Mouse (Mus musculus): ENCODE measurements around the gene Eef1akmt3. TPM values are rescaled to one million over a fixed set of nuclear protein-coding genes. Genes with fewer than 3 reads are reported as not detected.

The Eef1akmt3 gene
- polyA plus RNA-seq, 1 experiment: 0.40 TPM

DNA sequence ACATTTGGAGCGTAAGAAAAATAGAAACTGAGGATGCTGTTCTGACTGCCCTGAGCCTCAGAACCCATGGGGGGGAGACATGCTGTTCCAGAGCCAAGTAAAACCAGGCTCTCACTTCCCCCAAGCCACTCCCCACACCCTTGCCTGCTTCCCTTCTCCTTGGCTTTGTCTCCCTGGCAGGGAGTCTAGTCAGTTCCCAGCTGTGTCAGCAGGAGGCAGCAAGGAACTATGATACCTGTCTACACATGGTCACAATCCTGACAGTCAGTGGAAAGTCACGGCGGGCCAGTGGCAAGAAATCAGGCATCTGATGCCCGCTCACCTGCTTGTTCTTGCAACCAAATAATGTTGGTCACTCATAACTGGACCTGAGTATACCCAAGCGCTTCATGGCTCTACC, 24.8 kb downstream of the Eef1akmt3 start:
- TF ChIP-seq CTCF (IDR thresholded peaks at IDR 0.05; ENCODE audit: borderline replicate concordance, extremely low read depth, insufficient read depth, insufficient read length): peak; percentile 29; the same call in 1 of the 2 replicates
- TF ChIP-seq POLR2A (IDR thresholded peaks at IDR 0.05; ENCODE audit: borderline replicate concordance, extremely low read depth, insufficient read depth, insufficient read length, poor library complexity, severe bottlenecking): no peak
- DNase-seq (ENCODE audit: low read depth): no peak

DNA sequence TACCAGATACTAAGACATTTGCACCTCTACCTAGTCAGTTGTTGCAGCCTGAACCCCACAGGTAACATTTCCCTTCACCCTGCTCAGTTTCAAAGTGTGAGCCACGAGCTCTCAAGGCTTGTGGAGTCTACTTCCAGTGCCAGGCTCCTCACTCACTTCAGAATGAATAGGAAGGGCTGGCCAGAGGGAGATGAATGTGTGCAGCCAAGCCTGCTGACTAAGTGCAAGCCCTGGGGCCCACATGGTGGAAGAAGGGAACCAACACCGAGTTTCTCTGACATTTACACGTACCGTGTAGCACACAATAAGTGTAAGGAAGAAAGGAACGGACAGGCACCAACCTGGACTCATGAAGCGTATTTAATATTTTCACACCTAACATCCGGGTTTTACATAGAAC, 37.5 kb downstream of the Eef1akmt3 start:
- no peak for DNase-seq (ENCODE audit: low read depth)
- no peak for TF ChIP-seq CTCF (IDR thresholded peaks at IDR 0.05; ENCODE audit: borderline replicate concordance, extremely low read depth, insufficient read depth, insufficient read length)
- no peak for TF ChIP-seq POLR2A (IDR thresholded peaks at IDR 0.05; ENCODE audit: borderline replicate concordance, extremely low read depth, insufficient read depth, insufficient read length, poor library complexity, severe bottlenecking)

DNA sequence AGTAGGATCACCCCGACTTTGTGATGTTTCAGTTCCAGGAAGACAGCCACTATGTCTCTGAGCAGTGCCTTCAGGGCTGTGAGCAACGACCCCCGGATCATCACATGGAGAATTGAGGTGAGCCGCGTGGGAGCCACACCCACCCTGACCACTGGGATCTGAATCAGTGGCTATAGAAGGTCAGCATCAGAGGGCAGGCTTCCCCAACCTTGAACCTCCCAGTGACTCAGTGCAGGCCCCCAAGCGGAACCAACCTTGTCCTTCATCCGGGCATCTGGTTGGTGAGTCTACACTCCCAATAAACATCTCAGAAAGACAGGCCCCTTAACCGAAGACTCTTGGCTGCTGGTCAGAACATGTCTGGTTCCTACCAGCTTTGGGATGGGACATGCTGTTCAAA, 38.0 kb downstream of the Eef1akmt3 start:
- TF ChIP-seq POLR2A (IDR thresholded peaks at IDR 0.05; ENCODE audit: borderline replicate concordance, extremely low read depth, insufficient read depth, insufficient read length, poor library complexity, severe bottlenecking): no peak
- no peak for TF ChIP-seq CTCF (IDR thresholded peaks at IDR 0.05; ENCODE audit: borderline replicate concordance, extremely low read depth, insufficient read depth, insufficient read length)

GRCm38 (mm10) chr10:127002765-127003164, 38.5 kb downstream of the Eef1akmt3 start:
- no peak for TF ChIP-seq POLR2A (IDR thresholded peaks at IDR 0.05; ENCODE audit: borderline replicate concordance, extremely low read depth, insufficient read depth, insufficient read length, poor library complexity, severe bottlenecking)
- TF ChIP-seq CTCF (IDR thresholded peaks at IDR 0.05; ENCODE audit: borderline replicate concordance, extremely low read depth, insufficient read depth, insufficient read length): no peak
- DNase-seq (ENCODE audit: low read depth): no peak

More for the DNA sequence above, 38.0 kb downstream of the Eef1akmt3 start:
- no peak for DNase-seq (ENCODE audit: low read depth)

DNA sequence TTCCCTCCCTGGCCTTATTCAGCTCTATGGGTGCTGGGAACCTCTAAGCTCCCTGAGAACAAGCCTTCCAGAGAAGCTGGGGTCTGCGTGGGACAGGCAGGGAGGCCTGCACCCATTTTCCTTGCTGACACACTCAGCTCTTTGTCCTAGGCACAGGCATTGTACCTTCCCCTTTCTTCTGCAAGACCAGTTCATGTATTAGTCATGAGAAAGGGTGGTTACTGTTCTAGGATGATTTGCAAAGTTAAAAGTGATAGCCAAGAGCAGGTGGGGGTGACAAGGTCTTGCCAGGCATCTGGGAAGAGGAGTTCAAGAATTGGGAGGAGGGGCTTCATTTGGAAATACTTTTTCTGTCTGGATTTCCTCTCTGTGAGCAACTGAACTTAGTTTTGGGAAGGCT, 39.3 kb downstream of the Eef1akmt3 start:
- TF ChIP-seq CTCF (IDR thresholded peaks at IDR 0.05; ENCODE audit: borderline replicate concordance, extremely low read depth, insufficient read depth, insufficient read length) (no peak), POLR2A (IDR thresholded peaks at IDR 0.05; ENCODE audit: borderline replicate concordance, extremely low read depth, insufficient read depth, insufficient read length, poor library complexity, severe bottlenecking) (no peak)
- DNase-seq (ENCODE audit: low read depth): no peak

GRCm38 (mm10) chr10:127001297-127001696, 40.0 kb downstream of the Eef1akmt3 start:
- no peak for TF ChIP-seq CTCF (IDR thresholded peaks at IDR 0.05; ENCODE audit: borderline replicate concordance, extremely low read depth, insufficient read depth, insufficient read length)
- TF ChIP-seq POLR2A (IDR thresholded peaks at IDR 0.05; ENCODE audit: borderline replicate concordance, extremely low read depth, insufficient read depth, insufficient read length, poor library complexity, severe bottlenecking): no peak
- no peak for DNase-seq (ENCODE audit: low read depth)

GRCm38 (mm10) chr10:127000529-127000928, 40.8 kb downstream of the Eef1akmt3 start, which contains the start of gene Avil:
TSS of gene Avil (plus strand) at chr10:127000709.
- no peak for TF ChIP-seq POLR2A (IDR thresholded peaks at IDR 0.05; ENCODE audit: borderline replicate concordance, extremely low read depth, insufficient read depth, insufficient read length, poor library complexity, severe bottlenecking)
- DNase-seq (ENCODE audit: low read depth): no peak

DNA sequence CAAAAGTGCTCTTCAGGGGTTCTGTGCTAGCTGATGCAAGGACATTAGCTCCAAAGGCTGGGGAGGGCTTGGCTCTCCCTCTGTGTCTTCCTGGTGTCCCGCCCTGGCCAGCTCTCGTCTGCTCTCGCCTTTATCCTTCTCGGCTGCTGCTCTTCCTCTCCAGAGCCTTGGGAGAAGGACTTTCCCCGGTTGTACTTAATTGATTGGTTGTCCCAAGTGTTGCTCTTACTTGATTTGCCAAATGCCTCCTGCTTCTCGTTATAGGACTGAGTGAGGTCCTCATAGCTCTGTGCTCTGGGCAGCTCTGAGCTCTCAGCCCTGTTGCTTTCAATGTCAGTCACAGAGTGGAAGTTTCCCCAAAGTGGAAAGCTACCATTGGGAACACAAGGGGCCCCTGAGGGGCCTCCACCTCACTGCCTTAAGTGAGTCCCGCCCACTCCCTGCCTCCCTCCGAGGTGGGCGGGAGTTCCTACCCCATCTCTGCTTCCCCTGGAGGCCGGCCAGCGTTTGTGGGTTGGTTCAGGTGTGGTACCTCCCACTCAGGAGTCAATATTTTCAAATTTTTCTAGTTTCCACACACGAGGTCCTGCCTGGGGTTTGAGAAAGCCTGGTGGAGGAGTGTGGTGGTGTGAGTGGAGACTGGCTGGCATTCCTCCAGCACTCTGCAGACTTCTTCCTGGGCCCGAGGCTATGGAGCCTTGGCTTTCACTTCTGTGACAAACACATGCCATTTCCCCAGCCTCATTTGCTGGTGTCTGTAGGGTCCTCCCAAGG, 43.8 kb downstream of the Eef1akmt3 start:
- DNase-seq (ENCODE audit: low read depth): no peak
- TF ChIP-seq CTCF (IDR thresholded peaks at IDR 0.05; ENCODE audit: borderline replicate concordance, extremely low read depth, insufficient read depth, insufficient read length) (no peak), POLR2A (IDR thresholded peaks at IDR 0.05; ENCODE audit: borderline replicate concordance, extremely low read depth, insufficient read depth, insufficient read length, poor library complexity, severe bottlenecking) (no peak)

GRCm38 (mm10) chr10:126993621-126994020, 47.7 kb downstream of the Eef1akmt3 start:
- DNase-seq (ENCODE audit: low read depth): no peak
- TF ChIP-seq POLR2A (IDR thresholded peaks at IDR 0.05; ENCODE audit: borderline replicate concordance, extremely low read depth, insufficient read depth, insufficient read length, poor library complexity, severe bottlenecking) (no peak), CTCF (IDR thresholded peaks at IDR 0.05; ENCODE audit: borderline replicate concordance, extremely low read depth, insufficient read depth, insufficient read length) (no peak)

DNA sequence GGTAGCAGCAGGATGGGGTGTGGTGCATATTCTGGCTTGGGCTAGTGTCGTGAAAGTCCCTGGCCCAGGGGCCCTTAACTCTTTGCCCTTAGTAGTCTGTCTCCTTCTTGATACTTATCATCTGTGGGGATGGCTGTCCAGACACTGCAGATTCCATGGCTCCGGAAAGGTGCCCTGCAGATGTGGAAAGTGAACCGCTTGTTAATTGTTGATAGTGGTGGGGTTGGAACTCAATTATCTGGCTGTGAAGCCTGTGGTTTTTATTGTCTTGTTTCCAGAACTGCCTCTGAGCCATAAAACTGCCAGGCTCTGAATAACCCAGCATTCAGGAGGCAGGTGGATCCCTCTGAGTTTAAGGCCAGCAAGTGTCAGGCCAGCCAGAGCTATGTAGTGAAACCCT, 49.6 kb downstream of the Eef1akmt3 start:
- DNase-seq (ENCODE audit: low read depth): no peak

DNA sequence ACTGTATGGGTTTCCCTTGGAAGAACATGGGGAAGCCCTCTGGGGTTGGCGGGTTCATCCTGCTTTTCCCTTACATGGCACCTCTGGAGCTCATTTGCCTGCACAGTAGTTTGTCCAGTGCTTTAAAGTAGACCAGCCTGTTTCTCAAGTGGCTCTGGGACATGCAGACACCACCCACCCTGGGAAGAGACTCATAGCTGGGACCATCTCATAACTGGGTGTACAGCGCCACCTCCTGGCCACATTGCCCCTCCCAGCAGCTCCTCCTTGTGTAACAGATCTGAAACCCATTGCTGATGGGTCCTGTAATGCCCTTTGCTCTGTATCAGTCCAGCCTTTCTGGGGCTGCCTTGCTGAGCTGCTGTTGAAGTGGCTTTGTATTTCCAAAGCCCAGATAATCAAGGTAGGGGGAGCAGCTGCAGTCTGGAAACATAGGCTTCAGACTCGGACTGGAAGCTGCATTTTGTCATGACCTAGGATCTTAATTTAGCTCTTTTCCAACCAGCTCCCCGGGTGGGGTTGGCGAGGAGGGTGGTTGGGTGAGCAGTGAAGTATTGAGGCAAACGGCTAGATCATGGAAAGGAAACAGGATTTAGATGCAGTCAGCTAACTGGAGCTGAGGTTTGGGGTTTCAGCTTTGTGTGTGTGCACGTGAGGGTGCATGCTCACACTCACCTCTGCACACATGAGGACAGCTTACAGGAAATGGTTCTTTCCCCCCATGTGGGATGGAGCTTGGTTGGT, 50.8 kb downstream of the Eef1akmt3 start:
- TF ChIP-seq CTCF (IDR thresholded peaks at IDR 0.05; ENCODE audit: borderline replicate concordance, extremely low read depth, insufficient read depth, insufficient read length) (peak; percentile 92), POLR2A (IDR thresholded peaks at IDR 0.05; ENCODE audit: borderline replicate concordance, extremely low read depth, insufficient read depth, insufficient read length, poor library complexity, severe bottlenecking) (no peak)
- DNase-seq (ENCODE audit: low read depth): peak; percentile 92

More for the DNA sequence above, 49.6 kb downstream of the Eef1akmt3 start:
- TF ChIP-seq POLR2A (IDR thresholded peaks at IDR 0.05; ENCODE audit: borderline replicate concordance, extremely low read depth, insufficient read depth, insufficient read length, poor library complexity, severe bottlenecking) (no peak), CTCF (IDR thresholded peaks at IDR 0.05; ENCODE audit: borderline replicate concordance, extremely low read depth, insufficient read depth, insufficient read length) (no peak)
